Mouse (Mus musculus): ENCODE results near the gene Lingo2. TPM values are rescaled to one million over a fixed set of nuclear protein-coding genes. Genes with fewer than 3 reads are reported as not detected.

Gene Lingo2
- polyA plus RNA-seq, 1 experiment from 2014 or later: 0.45 TPM

- ATAC-seq (replicated peaks; ENCODE audit: extremely low read depth, insufficient read depth, low FRiP score): no peak
- no peaks in the 10 kb centered on the region for H3K36me3 ChIP-seq (ENCODE audit: control insufficient read depth, insufficient read depth)
- no peak overlapping the region for H3K9ac ChIP-seq (ENCODE audit: low read length)
- WGBS: 76% methylated on average over 4 of the region's 4 CpGs
- no peak overlapping the region for H3K4me2 ChIP-seq (ENCODE audit: low read depth, low read length)
- no peak overlapping the region for H3K27ac ChIP-seq (ENCODE audit: low read length)
- no peaks in the 10 kb centered on the region for H3K9me3 ChIP-seq (replicated peaks; ENCODE audit: control insufficient read depth, low read length)
- H3K4me3 ChIP-seq (ENCODE audit: low read length): no peak overlapping the region
- no peaks in the 10 kb centered on the region for H3K4me1 ChIP-seq (ENCODE audit: control insufficient read depth, insufficient read depth, low read length)
- no peaks in the 10 kb centered on the region for H3K27me3 ChIP-seq (ENCODE audit: control insufficient read depth, insufficient read depth, low read length)
These were observed 988.0 kb downstream of the Lingo2 start for GRCm38 (mm10) chr4:35963532-35963931.

- no peaks in the 10 kb centered on the region for H3K4me1 ChIP-seq (ENCODE audit: control insufficient read depth, insufficient read depth, low read length)
- no peak overlapping the region for H3K4me2 ChIP-seq (ENCODE audit: low read depth, low read length)
- H3K4me3 ChIP-seq (ENCODE audit: low read length): no peak overlapping the region
- H3K27me3 ChIP-seq (ENCODE audit: control insufficient read depth, insufficient read depth, low read length): no peaks in the 10 kb centered on the region
- no peak for ATAC-seq (replicated peaks; ENCODE audit: extremely low read depth, insufficient read depth, low FRiP score)
- no peak overlapping the region for H3K27ac ChIP-seq (ENCODE audit: low read length)
- no peaks in the 10 kb centered on the region for H3K36me3 ChIP-seq (ENCODE audit: control insufficient read depth, insufficient read depth)
- no peak overlapping the region for H3K9ac ChIP-seq (ENCODE audit: low read length)
- H3K9me3 ChIP-seq (replicated peaks; ENCODE audit: control insufficient read depth, low read length): no peaks in the 10 kb centered on the region
These were observed 999.7 kb downstream of the Lingo2 start for GRCm38 (mm10) chr4:35951894-35952293.

- no peak for ATAC-seq (replicated peaks; ENCODE audit: extremely low read depth, insufficient read depth, low FRiP score)
- WGBS: 80% methylated on average over 3 of the region's 3 CpGs
- Histone ChIP-seq H3K4me2 (ENCODE audit: low read depth, low read length) (no peak overlapping the region), H3K36me3 (ENCODE audit: control insufficient read depth, insufficient read depth) (no peaks in the 10 kb centered on the region), H3K9me3 (replicated peaks; ENCODE audit: control insufficient read depth, low read length) (no peaks in the 10 kb centered on the region), H3K27ac (ENCODE audit: low read length) (no peak overlapping the region), H3K4me3 (ENCODE audit: low read length) (no peak overlapping the region), H3K4me1 (ENCODE audit: control insufficient read depth, insufficient read depth, low read length) (no peaks in the 10 kb centered on the region), H3K27me3 (ENCODE audit: control insufficient read depth, insufficient read depth, low read length) (no peaks in the 10 kb centered on the region), H3K9ac (ENCODE audit: low read length) (no peak overlapping the region)
These were observed 1000.3 kb downstream of the Lingo2 start for GRCm38 (mm10) chr4:35951251-35951650.

- Histone ChIP-seq H3K4me1 (ENCODE audit: control insufficient read depth, insufficient read depth, low read length) (no peaks in the 10 kb centered on the region), H3K9ac (ENCODE audit: low read length) (no peak overlapping the region), H3K4me2 (ENCODE audit: low read depth, low read length) (no peak overlapping the region), H3K27me3 (ENCODE audit: control insufficient read depth, insufficient read depth, low read length) (no peaks in the 10 kb centered on the region), H3K4me3 (ENCODE audit: low read length) (no peak overlapping the region), H3K36me3 (ENCODE audit: control insufficient read depth, insufficient read depth) (no peaks in the 10 kb centered on the region), H3K9me3 (replicated peaks; ENCODE audit: control insufficient read depth, low read length) (no peaks in the 10 kb centered on the region), H3K27ac (ENCODE audit: low read length) (no peak overlapping the region)
- WGBS: 74% methylated on average over 4 of the region's 4 CpGs
- no peak for ATAC-seq (replicated peaks; ENCODE audit: extremely low read depth, insufficient read depth, low FRiP score)
These were observed 1017.4 kb downstream of the Lingo2 start for GRCm38 (mm10) chr4:35934056-35934661.

GRCm38 (mm10) chr4:35927722-35928121, 1023.8 kb downstream of the Lingo2 start:
- Histone ChIP-seq H3K36me3 (ENCODE audit: control insufficient read depth, insufficient read depth) (no peaks in the 10 kb centered on the region), H3K4me3 (ENCODE audit: low read length) (no peak overlapping the region), H3K9ac (ENCODE audit: low read length) (no peak overlapping the region), H3K9me3 (replicated peaks; ENCODE audit: control insufficient read depth, low read length) (no peaks in the 10 kb centered on the region), H3K27me3 (ENCODE audit: control insufficient read depth, insufficient read depth, low read length) (no peaks in the 10 kb centered on the region), H3K4me2 (ENCODE audit: low read depth, low read length) (no peak overlapping the region), H3K4me1 (ENCODE audit: control insufficient read depth, insufficient read depth, low read length) (no peaks in the 10 kb centered on the region), H3K27ac (ENCODE audit: low read length) (no peak overlapping the region)
- no peak for ATAC-seq (replicated peaks; ENCODE audit: extremely low read depth, insufficient read depth, low FRiP score)
- 70% methylated on average over 2 of the region's 2 CpGs for WGBS

GRCm38 (mm10) chr4:35917453-35917852, 1034.1 kb downstream of the Lingo2 start:
- Histone ChIP-seq H3K27me3 (ENCODE audit: control insufficient read depth, insufficient read depth, low read length) (no peaks in the 10 kb centered on the region), H3K4me1 (ENCODE audit: control insufficient read depth, insufficient read depth, low read length) (no peaks in the 10 kb centered on the region), H3K27ac (ENCODE audit: low read length) (no peak overlapping the region), H3K4me3 (ENCODE audit: low read length) (no peak overlapping the region), H3K36me3 (ENCODE audit: control insufficient read depth, insufficient read depth) (no peaks in the 10 kb centered on the region), H3K9me3 (replicated peaks; ENCODE audit: control insufficient read depth, low read length) (no peaks in the 10 kb centered on the region), H3K9ac (ENCODE audit: low read length) (no peak overlapping the region), H3K4me2 (ENCODE audit: low read depth, low read length) (no peak overlapping the region)
- ATAC-seq (replicated peaks; ENCODE audit: extremely low read depth, insufficient read depth, low FRiP score): no peak
- 62% methylated on average over 3 of the region's 3 CpGs for WGBS

- Histone ChIP-seq H3K4me2 (ENCODE audit: low read depth, low read length) (no peak overlapping the region), H3K27me3 (ENCODE audit: control insufficient read depth, insufficient read depth, low read length) (no peaks in the 10 kb centered on the region), H3K4me1 (ENCODE audit: control insufficient read depth, insufficient read depth, low read length) (no peaks in the 10 kb centered on the region), H3K9me3 (replicated peaks; ENCODE audit: control insufficient read depth, low read length) (no peaks in the 10 kb centered on the region), H3K36me3 (ENCODE audit: control insufficient read depth, insufficient read depth) (no peaks in the 10 kb centered on the region), H3K27ac (ENCODE audit: low read length) (no peak overlapping the region), H3K9ac (ENCODE audit: low read length) (no peak overlapping the region), H3K4me3 (ENCODE audit: low read length) (no peak overlapping the region)
- no peak for ATAC-seq (replicated peaks; ENCODE audit: extremely low read depth, insufficient read depth, low FRiP score)
- 55% methylated on average over 1 of the region's 1 CpGs for WGBS
These were observed 1053.6 kb downstream of the Lingo2 start for GRCm38 (mm10) chr4:35897769-35898564.

- Histone ChIP-seq H3K9me3 (replicated peaks; ENCODE audit: control insufficient read depth, low read length) (no peaks in the 10 kb centered on the region), H3K4me3 (ENCODE audit: low read length) (no peak overlapping the region), H3K4me2 (ENCODE audit: low read depth, low read length) (no peak overlapping the region), H3K27ac (ENCODE audit: low read length) (no peak overlapping the region), H3K36me3 (ENCODE audit: control insufficient read depth, insufficient read depth) (no peaks in the 10 kb centered on the region), H3K4me1 (ENCODE audit: control insufficient read depth, insufficient read depth, low read length) (no peaks in the 10 kb centered on the region), H3K9ac (ENCODE audit: low read length) (no peak overlapping the region), H3K27me3 (ENCODE audit: control insufficient read depth, insufficient read depth, low read length) (no peaks in the 10 kb centered on the region)
- 52% methylated on average over 5 of the region's 5 CpGs for WGBS
- no peak for ATAC-seq (replicated peaks; ENCODE audit: extremely low read depth, insufficient read depth, low FRiP score)
These were observed 1065.7 kb downstream of the Lingo2 start for GRCm38 (mm10) chr4:35885591-35886542.
